Mouse (Mus musculus) embryonic fibroblast, embryonic 13.5 days (primary cell): ENCODE results near the gene Slc25a13.

Experiments used
- CTCF ChIP-seq: IDR thresholded peaks from 2 replicates; pipeline ENCODE4 v1.5.1; 2011; ENCODE audit warnings: mild to moderate bottlenecking, control low read depth, low read length, moderate library complexity, borderline replicate concordance; ENCODE audit not compliant: insufficient read depth
- POLR2A ChIP-seq: IDR thresholded peaks from 2 replicates; pipeline ENCODE4 v1.6.1; 2011; ENCODE audit warnings: low read depth, mild to moderate bottlenecking, control low read depth, low read length, moderate library complexity

DNA sequence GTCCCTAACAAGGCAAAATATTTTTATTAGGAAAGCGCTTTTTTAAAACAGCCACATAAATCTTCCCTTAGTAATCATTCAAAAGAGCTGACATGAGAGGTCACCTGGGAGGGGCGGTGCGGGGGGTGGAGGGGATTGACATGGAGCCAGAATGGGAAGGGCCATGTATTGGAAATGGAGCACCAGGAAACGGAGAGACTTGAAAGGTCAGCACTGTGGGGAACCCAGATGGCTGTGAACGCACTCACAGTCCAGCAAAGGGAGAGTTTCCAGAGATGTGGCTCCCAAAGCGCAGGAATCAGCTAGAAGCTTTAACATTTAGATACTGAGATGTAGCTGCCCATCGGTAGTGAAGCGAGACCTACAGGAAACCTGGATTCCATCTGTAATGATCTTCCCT lies 101.2 kb downstream of the Slc25a13 start:
- TF ChIP-seq POLR2A = no peak
- TF ChIP-seq CTCF = no peak
